Mouse (Mus musculus) A20 (cell line): ENCODE results near the gene Tubgcp2.

ENCODE experiments used
- DNase-seq: peaks from one replicate; pipeline ENCODE4 v3.0.0-alpha.2; 2011; ENCODE audit warnings: low read depth, low spot score

Gene Tubgcp2

DNA sequence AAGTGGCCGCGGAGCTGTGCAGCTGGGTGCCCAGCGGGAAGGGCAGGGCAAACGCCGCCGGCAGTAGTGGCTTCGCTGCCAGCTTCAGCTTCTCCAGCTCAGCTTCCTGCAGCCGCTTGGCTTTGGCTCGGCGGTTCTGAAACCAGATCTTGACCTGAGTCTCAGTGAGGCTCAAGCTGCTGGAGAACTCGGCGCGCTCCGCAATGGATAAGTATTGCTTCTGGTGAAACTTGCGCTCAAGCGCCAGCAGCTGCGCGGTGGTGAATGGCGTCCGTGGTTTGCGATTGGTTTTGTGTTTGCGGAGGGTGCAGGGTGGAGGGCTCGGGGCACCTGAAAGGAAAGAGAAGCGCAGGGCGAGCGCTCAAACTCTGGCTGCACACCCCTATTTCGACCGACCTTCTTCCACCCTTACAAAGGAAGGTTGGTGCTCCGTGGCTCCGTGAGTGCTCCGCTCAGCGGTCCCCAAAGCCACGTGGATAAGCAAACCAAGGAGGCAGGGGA, 11.4 kb upstream of the Tubgcp2 start:
- no peak for DNase-seq

GRCm38 (mm10) chr7:140045546-140045945, 9.1 kb upstream of the Tubgcp2 start:
- DNase-seq: no peak

GRCm38 (mm10) chr7:140042728-140043127, 6.3 kb upstream of the Tubgcp2 start:
- no peak for DNase-seq

- no peak for DNase-seq
Measured at GRCm38 (mm10) chr7:140037171-140037555, 694 bp upstream of the Tubgcp2 start.

DNA sequence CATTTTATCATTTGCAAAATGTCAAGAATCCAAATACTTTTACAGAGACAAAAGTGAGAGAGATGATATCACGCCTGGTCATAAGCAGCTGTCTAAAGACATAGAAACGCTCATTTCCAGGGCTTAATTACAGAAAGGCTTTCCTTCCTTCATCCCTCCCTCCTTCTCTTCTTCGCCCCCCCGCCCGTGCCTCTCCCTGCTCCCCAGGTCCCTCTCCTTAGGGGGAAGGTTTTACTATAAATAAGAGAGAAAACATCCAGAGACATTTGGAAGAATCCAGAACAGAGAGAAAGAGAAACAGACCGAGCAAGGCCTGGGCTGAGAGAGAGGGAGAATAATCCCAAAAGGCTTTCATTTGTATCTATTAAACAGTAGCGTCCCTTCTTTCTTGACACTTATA, 1.0 kb downstream of the Tubgcp2 start:
- DNase-seq: no peak

- DNase-seq: no peak
Measured at GRCm38 (mm10) chr7:140033386-140033785, 3.1 kb downstream of the Tubgcp2 start.

DNA sequence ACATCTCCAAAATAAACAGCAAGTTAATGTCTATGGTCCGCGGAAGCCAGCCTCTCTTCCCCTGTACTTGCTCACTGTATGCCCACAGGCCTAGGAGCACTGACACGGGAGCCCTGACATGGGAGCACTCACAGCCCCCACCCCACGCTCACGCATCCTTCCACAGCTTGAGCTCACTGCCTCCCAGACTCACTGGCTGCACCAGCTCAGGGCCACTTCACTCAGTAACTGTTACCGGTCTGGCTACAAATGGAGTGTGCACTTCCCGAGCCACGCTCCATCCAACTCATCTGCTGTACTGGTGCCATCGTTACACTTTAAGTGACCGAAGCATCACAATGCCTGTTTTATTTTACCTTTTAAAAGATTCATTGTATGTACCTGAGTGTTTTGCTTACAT, 4.1 kb downstream of the Tubgcp2 start:
- no peak for DNase-seq

DNA sequence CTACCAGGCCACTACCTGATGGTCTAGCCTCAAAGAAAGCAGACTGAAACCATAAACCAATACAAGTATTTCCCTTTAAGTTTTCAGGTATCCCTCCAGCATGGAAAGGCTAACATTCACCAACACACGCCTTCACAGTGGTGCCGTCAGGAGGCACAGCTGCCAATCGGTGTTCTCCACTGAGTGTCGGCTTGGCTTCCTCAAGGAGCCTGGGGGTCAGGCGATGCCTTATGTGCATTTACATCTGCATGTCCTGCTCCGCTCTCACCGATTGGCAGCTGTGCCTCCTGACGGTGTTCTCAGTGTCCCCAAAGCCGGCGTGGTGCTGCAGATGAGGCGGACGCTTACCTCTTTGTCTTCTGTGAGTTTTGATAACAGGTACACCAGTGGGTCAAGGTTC, 4.7 kb downstream of the Tubgcp2 start:
- no peak for DNase-seq

- DNase-seq: no peak
Measured at GRCm38 (mm10) chr7:140011336-140011735, 25.1 kb downstream of the Tubgcp2 start.

GRCm38 (mm10) chr7:140007781-140008180, 28.7 kb downstream of the Tubgcp2 start:
- no peak for DNase-seq

- DNase-seq: no peak
Measured at GRCm38 (mm10) chr7:140006861-140007611, 29.4 kb downstream of the Tubgcp2 start.

GRCm38 (mm10) chr7:140004666-140005065, 31.8 kb downstream of the Tubgcp2 start:
- DNase-seq: no peak

GRCm38 (mm10) chr7:140001086-140001740, 35.3 kb downstream of the Tubgcp2 start:
- DNase-seq: no peak

DNA sequence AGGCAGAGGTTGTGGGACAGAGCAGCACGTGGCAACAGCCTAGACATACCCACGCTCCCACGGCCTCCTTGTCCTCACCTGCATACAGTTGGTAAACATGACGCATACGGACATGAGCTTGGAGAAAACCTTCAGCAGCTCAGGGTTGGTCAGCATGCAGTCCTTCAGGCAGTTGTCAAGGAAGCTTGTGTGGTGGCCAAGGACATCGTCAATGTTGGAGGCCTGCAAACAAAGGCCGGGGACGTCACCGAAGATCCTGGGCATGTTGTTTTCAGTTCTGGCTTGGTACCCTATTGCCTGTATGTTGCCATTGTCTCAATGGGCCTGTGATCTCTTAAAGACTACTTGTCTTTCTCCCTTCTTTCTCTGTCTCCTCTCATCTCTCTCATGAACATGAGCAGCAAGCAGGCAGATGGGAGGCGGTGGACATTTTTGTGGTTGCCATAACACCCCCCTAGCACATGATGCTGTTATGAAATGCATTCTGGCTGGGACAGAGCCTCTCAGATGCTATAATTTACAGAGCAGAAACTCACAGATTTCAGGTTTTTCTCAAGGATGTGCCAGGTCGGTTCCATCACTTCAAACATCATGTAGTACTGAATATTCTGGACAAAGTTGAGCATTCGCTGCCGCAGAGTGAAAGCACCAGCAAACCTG, 37.6 kb downstream of the Tubgcp2 start:
- DNase-seq: no peak

DNA sequence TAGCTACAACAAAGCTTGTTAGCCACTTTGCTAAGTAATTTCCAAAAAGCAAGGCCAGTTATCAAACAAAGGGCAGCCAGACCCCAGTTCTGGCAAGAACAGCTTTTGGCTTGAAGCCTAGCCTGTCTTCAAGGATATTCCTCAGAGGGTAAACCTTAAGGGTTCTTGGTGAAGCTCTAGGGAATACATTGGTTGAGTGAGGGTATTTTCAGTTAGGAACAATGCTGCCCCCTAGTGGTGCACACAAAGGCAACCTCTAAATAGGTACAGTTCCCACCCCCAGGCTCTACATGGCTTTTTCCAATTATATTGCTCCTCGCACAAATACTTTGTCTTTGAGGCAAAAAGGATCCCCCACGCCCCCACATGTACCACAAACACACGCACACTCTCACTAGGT, 41.8 kb downstream of the Tubgcp2 start:
- DNase-seq: peak; percentile 75

DNA sequence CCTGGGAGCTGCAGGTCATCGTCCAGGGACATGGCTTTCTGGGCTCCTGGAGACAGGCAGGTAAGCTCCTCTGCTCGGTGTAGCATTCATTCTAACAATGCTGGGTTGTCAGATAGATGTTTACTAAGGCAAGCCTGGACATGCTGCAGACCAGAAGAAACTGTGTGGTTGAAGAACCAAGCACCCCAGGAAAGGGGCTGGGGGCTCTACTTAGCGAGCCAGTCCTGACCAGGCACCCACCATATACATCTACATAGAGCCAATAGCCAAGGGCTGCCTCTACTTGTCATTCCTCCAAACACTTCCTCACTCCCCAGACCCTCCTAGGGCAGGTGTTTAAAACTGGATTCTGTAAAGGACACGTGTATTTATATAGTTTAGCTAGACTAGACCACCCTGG, 42.3 kb downstream of the Tubgcp2 start:
- DNase-seq: no peak

- no peak for DNase-seq
Measured at GRCm38 (mm10) chr7:139993532-139993931, 42.9 kb downstream of the Tubgcp2 start.

DNA sequence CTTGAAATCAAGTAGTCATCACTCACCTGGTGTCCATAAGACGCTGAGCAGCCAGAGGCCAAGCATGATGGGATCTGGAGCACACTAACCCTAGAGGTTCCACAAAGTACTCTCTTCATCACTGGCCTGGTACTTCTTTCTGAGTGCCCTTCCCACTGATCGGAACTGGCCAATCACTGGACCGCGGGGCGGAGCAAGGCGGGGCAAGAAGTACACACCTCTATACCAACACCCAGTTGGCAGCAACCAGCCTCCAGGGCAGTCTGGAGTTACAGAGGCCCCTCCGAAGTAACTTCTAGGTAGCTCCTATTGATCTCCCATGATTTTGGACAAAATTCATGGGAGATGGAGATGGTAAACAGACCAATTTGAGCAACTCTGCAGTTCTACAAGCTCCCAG, 44.1 kb downstream of the Tubgcp2 start, which contains the start of gene Adam8:
Gene Adam8 (minus strand): TSS at position 157 of the 400 bp plus-strand sequence.
- DNase-seq: peak; percentile 68

DNA sequence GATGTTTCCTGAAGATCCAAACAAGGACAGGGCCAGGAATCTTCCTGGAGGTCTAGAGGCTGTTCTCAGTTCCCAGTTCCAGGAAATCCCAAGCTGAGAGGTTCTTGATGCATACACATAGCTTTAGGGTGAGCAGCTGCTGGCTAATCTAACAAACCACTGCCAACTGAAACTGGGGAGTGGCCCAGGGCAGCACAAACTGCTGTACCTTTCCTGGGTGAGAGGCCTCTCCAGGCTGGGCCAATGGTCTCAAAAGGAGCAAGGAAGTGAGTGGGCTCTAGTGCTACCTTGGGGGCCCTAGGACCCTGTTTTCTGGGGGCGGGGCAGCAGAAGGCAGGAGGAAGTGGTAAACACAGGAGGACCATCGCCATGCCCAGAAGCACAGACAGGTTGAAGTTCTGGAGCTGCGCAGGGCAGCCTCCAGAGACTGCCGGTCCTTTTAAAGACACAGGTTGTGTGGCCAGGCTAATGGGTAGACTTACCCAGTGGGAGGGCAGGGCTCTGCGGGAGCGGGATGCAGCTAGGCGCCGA, 45.5 kb downstream of the Tubgcp2 start:
- no peak for DNase-seq

DNA sequence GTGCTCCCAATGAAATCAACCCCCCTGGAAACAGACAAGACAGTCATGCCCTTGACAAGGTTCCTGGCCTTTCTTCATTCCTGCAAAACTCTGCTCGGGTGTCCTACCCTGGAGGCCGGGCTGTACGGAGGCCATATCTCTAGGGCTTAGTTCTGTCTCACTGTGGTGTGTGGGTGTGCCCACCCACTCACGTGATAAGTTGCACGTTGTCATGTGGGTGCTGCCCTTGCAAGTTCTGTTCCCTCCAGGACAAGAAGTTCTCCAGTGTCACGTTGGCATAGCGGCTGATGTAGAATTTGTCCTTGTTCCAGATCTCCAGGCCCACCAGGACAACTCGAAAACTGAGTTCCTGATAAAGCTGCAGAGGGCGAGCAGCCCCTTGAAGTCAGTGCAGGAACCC, 48.2 kb downstream of the Tubgcp2 start:
- DNase-seq: no peak

DNA sequence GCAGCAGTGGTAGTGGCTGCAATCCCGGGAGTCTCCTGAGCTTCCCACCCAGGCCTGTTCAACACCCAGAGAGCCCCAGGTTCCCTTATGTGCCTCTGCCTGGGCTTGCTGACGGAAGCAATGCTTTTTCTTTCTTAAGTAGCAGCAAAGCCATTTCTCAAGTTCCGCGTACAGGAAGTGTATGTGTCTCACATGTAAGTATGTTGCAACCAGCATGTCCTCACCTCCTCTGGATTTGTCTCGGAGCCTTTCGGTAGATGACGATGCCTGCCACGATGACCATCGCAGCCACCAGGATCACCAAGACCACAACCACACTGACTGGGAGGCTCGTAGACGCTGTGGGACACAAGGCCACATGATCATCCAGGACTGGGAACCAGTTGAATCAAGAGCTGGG, 52.0 kb downstream of the Tubgcp2 start:
- no peak for DNase-seq

DNA sequence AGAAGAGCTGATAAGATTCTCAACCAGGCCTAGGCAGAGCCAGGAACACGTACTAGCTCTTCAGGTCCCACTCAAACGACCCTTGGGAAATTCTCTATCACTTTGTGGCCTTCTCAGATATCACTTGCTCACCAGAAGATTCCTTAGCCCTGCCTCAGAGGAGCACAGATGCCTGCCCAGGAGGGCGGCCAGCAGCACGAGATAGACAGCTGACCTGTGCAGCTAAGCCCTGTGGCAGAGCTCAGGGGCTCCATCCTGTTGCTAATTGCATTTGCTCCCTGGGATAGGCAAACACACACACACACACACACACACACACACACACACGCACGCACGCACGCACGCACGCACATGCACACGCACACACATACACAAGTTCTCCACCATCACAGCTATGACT, 54.4 kb downstream of the Tubgcp2 start:
- no peak for DNase-seq
